Mouse (Mus musculus): ENCODE results near the gene AA792892. TPM values are rescaled to one million over a fixed set of nuclear protein-coding genes. Genes with fewer than 3 reads are reported as not detected.
"Not testable (repeated sequence)": the region's sequence is repeated elsewhere in the genome, so short reads cannot be mapped to it uniquely, and the experiment has no call there.

The AA792892 gene
- polyA plus RNA-seq (2015; fragmentation: Nextera tagmentation; extraction: Ambion mirVana): not detected in 2 replicates

DNA sequence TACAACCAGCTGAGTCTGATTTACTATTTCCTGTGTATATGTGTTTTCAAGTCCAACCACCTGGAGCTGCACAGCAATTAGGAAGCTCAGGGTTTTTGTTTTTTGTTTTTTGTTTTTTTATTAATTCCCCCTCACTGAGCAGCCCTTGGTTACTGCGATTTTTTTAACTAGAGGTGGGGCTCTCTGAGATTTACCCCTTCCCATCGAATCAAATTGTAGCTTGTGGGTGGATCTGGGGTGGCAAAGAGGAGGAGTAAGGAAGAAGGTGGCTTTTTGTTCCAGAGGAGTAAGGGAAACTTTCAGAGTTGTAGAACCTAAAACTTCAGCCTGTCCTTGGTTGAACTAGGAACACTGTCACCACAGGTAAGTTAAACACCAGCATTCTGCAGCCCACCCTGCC, at the start of gene AA792892:
Gene AA792892 (plus strand): TSS at position 301 of the 400 bp plus-strand sequence.
- H3K36me3 ChIP-seq; H3K9ac ChIP-seq; H3K4me1 ChIP-seq; H3K4me2 ChIP-seq; H3K9me3 ChIP-seq; H3K27me3 ChIP-seq; ATAC-seq (ENCODE audit: borderline replicate concordance, extremely low read depth, low FRiP score, low TSS enrichment); H3K27ac ChIP-seq; H3K4me3 ChIP-seq: not testable (repeated sequence)
- no CpG with 5 or more reads among the region's 2 CpGs for WGBS

GRCm38 (mm10) chr5:94306696-94307095, 32.9 kb upstream of the AA792892 start, which contains the start of gene A430089I19Rik:
A430089I19Rik (minus strand) TSS chr5:94306796.
- H3K36me3 ChIP-seq; H3K4me3 ChIP-seq; H3K4me2 ChIP-seq; H3K27ac ChIP-seq; ATAC-seq (ENCODE audit: borderline replicate concordance, extremely low read depth, low FRiP score, low TSS enrichment); H3K4me1 ChIP-seq; H3K9me3 ChIP-seq; H3K27me3 ChIP-seq; H3K9ac ChIP-seq: not testable (repeated sequence)
- WGBS: 91% methylated on average over 1 of the region's 1 CpGs

DNA sequence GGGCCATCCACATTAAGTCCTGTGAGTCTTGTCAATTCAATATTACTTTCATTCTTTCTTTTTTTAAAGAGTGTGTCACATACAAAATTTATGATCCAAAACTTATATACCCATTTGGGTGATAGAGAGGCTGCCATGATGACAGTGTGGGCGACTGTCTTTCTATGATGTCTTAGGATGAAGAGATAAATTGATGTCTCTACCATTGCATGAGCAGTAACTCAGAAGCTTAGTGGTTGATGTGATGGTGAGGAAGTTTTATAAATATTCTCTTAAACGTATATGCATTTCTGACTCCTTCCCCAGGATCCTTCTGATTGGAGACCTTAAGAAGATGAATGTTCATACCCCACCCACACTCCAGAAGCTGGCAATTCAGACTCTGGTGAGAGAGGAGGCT, 25.4 kb upstream of the AA792892 start, which contains the start of gene Gm6502:
Gene Gm6502 (plus strand): TSS at position 301 of the 400 bp plus-strand sequence.
- not testable (repeated sequence) for H3K36me3 ChIP-seq; H3K4me3 ChIP-seq; H3K9me3 ChIP-seq; H3K4me2 ChIP-seq; ATAC-seq (ENCODE audit: borderline replicate concordance, extremely low read depth, low FRiP score, low TSS enrichment); H3K27ac ChIP-seq; H3K9ac ChIP-seq; H3K27me3 ChIP-seq; H3K4me1 ChIP-seq
- WGBS: no CpG with 5 or more reads among the region's 2 CpGs

Other genes starting within 250 kb of the AA792892 start
- gene Gm3106, start 121.7 kb upstream of the AA792892 start, polyA plus RNA-seq (2015; fragmentation: Nextera tagmentation; extraction: Ambion mirVana): not detected in 2 replicates
- gene A430089I19Rik, start 33.0 kb upstream of the AA792892 start, polyA plus RNA-seq (2015; fragmentation: Nextera tagmentation; extraction: Ambion mirVana): not detected in 2 replicates
- not detected in 2 replicates for gene Gm6502, start 25.3 kb upstream of the AA792892 start, polyA plus RNA-seq (2015; fragmentation: Nextera tagmentation; extraction: Ambion mirVana)
- gene Gm7682, start 106.0 kb downstream of the AA792892 start, polyA plus RNA-seq (2015; fragmentation: Nextera tagmentation; extraction: Ambion mirVana): not detected in 2 replicates
- not detected in 2 replicates for gene Gm3139, start 186.5 kb downstream of the AA792892 start, polyA plus RNA-seq (2015; fragmentation: Nextera tagmentation; extraction: Ambion mirVana)